ENCODE assay signal across 8 mouse cellular contexts in the genomic region with DNA sequence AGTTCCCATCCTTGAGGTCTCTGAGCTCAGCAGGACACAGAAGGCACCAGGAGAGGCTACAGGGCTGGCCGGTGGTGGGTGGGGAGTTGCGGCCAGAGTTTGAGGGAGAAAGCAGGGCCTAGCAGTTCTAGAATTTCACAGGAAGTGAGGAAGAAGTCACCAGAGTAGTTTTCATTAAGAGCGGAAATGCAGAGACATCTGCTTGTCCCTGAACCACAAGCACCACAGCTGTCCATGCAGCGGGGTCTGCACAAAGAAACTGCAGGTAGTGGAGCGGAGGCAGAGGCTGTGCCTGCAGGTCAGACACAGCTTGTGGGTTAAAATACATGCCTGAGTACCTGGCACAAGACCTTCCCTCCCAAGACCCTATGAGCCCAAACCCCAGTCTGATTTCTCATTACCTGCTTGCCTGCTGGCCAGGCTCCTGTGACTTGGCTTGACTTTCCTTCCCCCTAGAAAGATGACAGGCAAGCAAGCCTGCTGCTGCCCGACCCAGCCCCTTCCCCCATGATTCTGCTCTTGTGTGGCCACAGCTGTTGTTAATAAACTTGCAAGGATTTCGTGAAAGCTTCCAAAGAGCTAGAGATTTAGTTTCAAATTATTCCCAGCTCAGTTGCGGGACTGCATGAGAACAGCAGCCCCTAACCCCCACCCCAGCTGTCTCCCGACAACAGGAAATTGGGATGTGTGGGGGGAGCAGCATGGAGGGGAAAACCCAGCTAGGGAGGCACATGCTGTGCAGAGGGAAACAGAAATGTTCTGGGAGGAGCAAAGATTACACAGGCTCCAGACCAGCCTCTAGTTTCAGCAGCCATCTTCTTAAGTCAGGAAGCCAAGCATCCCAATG. TPM values are rescaled to one million over a fixed set of nuclear protein-coding genes. Genes with fewer than 3 reads are reported as not detected.
DNase-seq lines count a peak whose midpoint lies in the region; ATAC-seq and TF ChIP-seq lines count a peak whose summit lies in the region.

No protein-coding gene starts in this region.

- TF ChIP-seq RAD21 in CH12.LX (IDR thresholded peaks at IDR 0.05; ENCODE audit: low read depth, low read length) = no peak

- dilution Hi-C loops in CH12.LX (cut with MboI; ENCODE audit: extremely low pct_ligation_motif_present, extremely low pct_unique_long_range_greater_than_20kb, low sequenced_read_pairs) = no loop called here

- no peak for TF ChIP-seq CTCF in CH12.LX (conservative IDR thresholded peaks at IDR 0.05 in 1 of 2, IDR thresholded peaks at IDR 0.05 in 1 of 2; ENCODE audit: low read depth in 2 of 2, low read length in 2 of 2)
- TF ChIP-seq CTCF in brain, embryonic 14.5 days (IDR thresholded peaks at IDR 0.05; ENCODE audit: borderline replicate concordance, extremely low read depth, insufficient read depth, insufficient read length) = no peak

- no peak for TF ChIP-seq POLR2A in CH12.LX (IDR thresholded peaks at IDR 0.05; ENCODE audit: low read depth, low read length)
- no peak for TF ChIP-seq POLR2A in brain, embryonic 14.5 days (IDR thresholded peaks at IDR 0.05; ENCODE audit: borderline replicate concordance, extremely low read depth, insufficient read depth, insufficient read length, poor library complexity, severe bottlenecking)

- intact Hi-C loops in left cerebral cortex, postnatal 14 days (cut with DNase I) = no loop called here

- DNase-seq in CH12.LX (ENCODE audit: extremely low read depth) = peak; percentile 37
- DNase-seq in brain, embryonic 14.5 days (ENCODE audit: low read depth) = peak; percentile 61
- peak; percentile 31 for DNase-seq in heart, adult 8-10 months (ENCODE audit: low spot score)
- no peak for DNase-seq in urinary bladder, adult 18-20 months (ENCODE audit: low spot score in 2 of 2)
- no peak for DNase-seq in left cerebral cortex, postnatal 14 days (ENCODE audit: low spot score in 2 of 2)

- no peaks in the 10 kb centered on the region for H3K79me2 ChIP-seq in CH12.LX (replicated peaks; ENCODE audit: control insufficient read depth, extremely low read depth, insufficient read depth, poor library complexity, severe bottlenecking)

- H3K27ac ChIP-seq in CH12.LX (ENCODE audit: insufficient read depth, low read depth) = peak overlapping the region; percentile 58
- peak overlapping the region; percentile 98 for H3K27ac ChIP-seq in kidney, embryonic 16.5 days (ENCODE audit: low read length)
- peak overlapping the region; percentile 43 for H3K27ac ChIP-seq in liver, embryonic 16.5 days (ENCODE audit: low read length)
- peak overlapping the region; percentile 98 for H3K27ac ChIP-seq in stomach, embryonic 16.5 days (ENCODE audit: low read length)

- TF ChIP-seq EP300 in CH12.LX (IDR thresholded peaks at IDR 0.05; ENCODE audit: low read length) = peak; percentile 34; the same call in 1 of the 2 replicates

- H3K4me2 ChIP-seq in CH12.LX (ENCODE audit: insufficient read depth, low read depth, poor library complexity, severe bottlenecking) = 0 out of 2 replicates have a peak overlapping the region, but pooled peaks have one; percentile 14
- peak overlapping the region; percentile 28 for H3K4me2 ChIP-seq in kidney, embryonic 16.5 days (replicated peaks; ENCODE audit: low read depth, low read length)
- no peak overlapping the region for H3K4me2 ChIP-seq in liver, embryonic 16.5 days (ENCODE audit: low read depth, low read length)
- peak overlapping the region; percentile 38 for H3K4me2 ChIP-seq in stomach, embryonic 16.5 days (ENCODE audit: low read depth, low read length)

- WGBS in kidney, embryonic 16.5 days = 25% methylated on average over 9 of the region's 9 CpGs
- 55% methylated on average over 9 of the region's 9 CpGs for WGBS in liver, embryonic 16.5 days (ENCODE audit: insufficient replicate concordance)
- 32% methylated on average over 9 of the region's 9 CpGs for WGBS in stomach, embryonic 16.5 days

- in situ Hi-C loops in CH12.LX (cut with MboI; ENCODE audit: low pct_ligation_motif_present, low pct_unique_long_range_greater_than_20kb, low sequenced_read_pairs) = no loop called here

- H3K9ac ChIP-seq in CH12.LX (ENCODE audit: insufficient read depth, low read depth) = no peak overlapping the region
- peak overlapping the region; percentile 44 for H3K9ac ChIP-seq in kidney, embryonic 16.5 days (replicated peaks; ENCODE audit: low read length)
- H3K9ac ChIP-seq in liver, embryonic 16.5 days (ENCODE audit: low read depth, low read length) = no peak overlapping the region
- peak overlapping the region; percentile 55 for H3K9ac ChIP-seq in stomach, embryonic 16.5 days (ENCODE audit: low read length)

- H3K4me3 ChIP-seq in CH12.LX (replicated peaks in 1 of 3; ENCODE audit: low read depth in 2 of 3, low read length in 2 of 3, poor library complexity in 1 of 3) = peak overlapping the region in 1 of 3 experiments; percentile 8
- no peak overlapping the region for H3K4me3 ChIP-seq in kidney, embryonic 16.5 days (ENCODE audit: low read length)
- H3K4me3 ChIP-seq in liver, embryonic 16.5 days (ENCODE audit: low read depth, low read length) = no peak overlapping the region
- no peak overlapping the region for H3K4me3 ChIP-seq in stomach, embryonic 16.5 days (replicated peaks; ENCODE audit: low read length)

- peak; percentile 87 for ATAC-seq in kidney, embryonic 16.5 days (ENCODE audit: low FRiP score, low TSS enrichment)
- ATAC-seq in liver, embryonic 16.5 days (ENCODE audit: low read depth) = peak; percentile 30; the same call in 1 of the 2 replicates
- ATAC-seq in stomach, embryonic 16.5 days (ENCODE audit: insufficient read depth, low FRiP score) = peak; percentile 89

- H3K9me3 ChIP-seq in CH12.LX (replicated peaks; ENCODE audit: low read length) = no peaks in the 10 kb centered on the region
- H3K9me3 ChIP-seq in kidney, embryonic 16.5 days (ENCODE audit: low read length) = no peaks in the 10 kb centered on the region
- no peaks in the 10 kb centered on the region for H3K9me3 ChIP-seq in liver, embryonic 16.5 days (replicated peaks; ENCODE audit: control insufficient read depth, low read length)
- H3K9me3 ChIP-seq in stomach, embryonic 16.5 days (replicated peaks; ENCODE audit: control insufficient read depth, low read length) = no peaks in the 10 kb centered on the region

- no peaks in the 10 kb centered on the region for H3K27me3 ChIP-seq in CH12.LX (replicated peaks)
- H3K27me3 ChIP-seq in kidney, embryonic 16.5 days (ENCODE audit: insufficient read depth, low read length) = no peaks in the 10 kb centered on the region
- H3K27me3 ChIP-seq in liver, embryonic 16.5 days (ENCODE audit: control insufficient read depth, insufficient read depth, low read depth, low read length) = no peaks in the 10 kb centered on the region
- no peaks in the 10 kb centered on the region for H3K27me3 ChIP-seq in stomach, embryonic 16.5 days (ENCODE audit: control insufficient read depth, insufficient read depth, low read length)

- peaks cover 15 to 39% of the 10 kb centered on the region in 2 experiments for H3K4me1 ChIP-seq in CH12.LX (ENCODE audit: control insufficient read depth in 1 of 2, insufficient read depth in 2 of 2)
- H3K4me1 ChIP-seq in kidney, embryonic 16.5 days (ENCODE audit: insufficient read depth, low read length) = peaks cover 37% of the 10 kb centered on the region
- H3K4me1 ChIP-seq in liver, embryonic 16.5 days (ENCODE audit: control insufficient read depth, low read depth, low read length) = peaks cover 6% of the 10 kb centered on the region
- H3K4me1 ChIP-seq in stomach, embryonic 16.5 days (ENCODE audit: control insufficient read depth, insufficient read depth, low read length) = peaks cover 27% of the 10 kb centered on the region

- peaks cover 11 to 56% of the 10 kb centered on the region in 2 experiments for H3K36me3 ChIP-seq in CH12.LX (replicated peaks in 1 of 2; ENCODE audit: control insufficient read depth in 1 of 2, insufficient read depth in 1 of 2, low read length in 1 of 2)
- H3K36me3 ChIP-seq in kidney, embryonic 16.5 days (ENCODE audit: insufficient read depth, low read length) = peaks cover 5% of the 10 kb centered on the region
- no peaks in the 10 kb centered on the region for H3K36me3 ChIP-seq in liver, embryonic 16.5 days (ENCODE audit: control insufficient read depth, insufficient read depth)
- no peaks in the 10 kb centered on the region for H3K36me3 ChIP-seq in stomach, embryonic 16.5 days (ENCODE audit: control insufficient read depth, insufficient read depth, low read length)

TF ChIP-seq in CH12.LX, 34 proteins besides CTCF, POLR2A, EP300 and RAD21 (continues in another document):
- no peak for TF ChIP-seq POLR2AphosphoS2 (IDR thresholded peaks at IDR 0.05; ENCODE audit: low read depth, low read length)
- no peak for TF ChIP-seq ZKSCAN1 (IDR thresholded peaks at IDR 0.05; ENCODE audit: borderline replicate concordance, low read depth, low read length)
- no peak for TF ChIP-seq JUN (IDR thresholded peaks at IDR 0.05; ENCODE audit: insufficient read depth, low read depth, low read length)
- TF ChIP-seq RCOR1 (conservative IDR thresholded peaks at IDR 0.05; ENCODE audit: low read depth, low read length) = no peak
- no peak for TF ChIP-seq MAFK (IDR thresholded peaks at IDR 0.05; ENCODE audit: insufficient replicate concordance, low read length)
- no peak for TF ChIP-seq ZNF384 (IDR thresholded peaks at IDR 0.05; ENCODE audit: low read depth, low read length)
- TF ChIP-seq MYC (IDR thresholded peaks at IDR 0.05; ENCODE audit: low read depth, low read length) = 0 out of 2 replicates have a peak, but pooled peaks have one; percentile 34
- TF ChIP-seq CHD2 (IDR thresholded peaks at IDR 0.05; ENCODE audit: low read length) = peak; percentile 39; the same call in 1 of the 2 replicates
- TF ChIP-seq TCF12 (IDR thresholded peaks at IDR 0.05; ENCODE audit: low read depth, low read length) = peak; percentile 7; the same call in 1 of the 2 replicates
- no peak for TF ChIP-seq USF2 (conservative IDR thresholded peaks at IDR 0.05; ENCODE audit: low read depth, low read length)
- no peak for TF ChIP-seq CHD1 (IDR thresholded peaks at IDR 0.05; ENCODE audit: low read depth, low read length)
- TF ChIP-seq SMC3 (IDR thresholded peaks at IDR 0.05; ENCODE audit: low read depth, low read length) = no peak
- TF ChIP-seq ZMIZ1 (IDR thresholded peaks at IDR 0.05; ENCODE audit: low read depth, low read length) = no peak
- no peak for TF ChIP-seq E2F4 (IDR thresholded peaks at IDR 0.05; ENCODE audit: insufficient replicate concordance, low read depth, low read length)

RNA-seq across cellular contexts. Expression of gene Fscn1, which starts 40.7 kb away (rescaled TPM):
- total RNA-seq in CH12.LX (2012; rRNA removed) = 51.7 and 65.3 TPM in 2 replicates
- 18.2 and 19.7 TPM in 2 replicates for total RNA-seq in CH12.LX (2014; rRNA removed)
- 70.4 and 75.7 TPM in 2 replicates for polyA plus RNA-seq in CH12.LX (2012; ENCODE audit: insufficient read length, low read depth)
- 634 and 658 TPM in 2 replicates for polyA plus RNA-seq in brain, embryonic 14.5 days (2012; rRNA removed)
- 10 to 100 TPM in 3 of 4 experiments, 1 to 10 TPM in 1; 9.9 to 28.6 (median 23.6) TPM for total RNA-seq in heart, adult 8-10 months (2022)
- 302 and 349 TPM in 2 replicates for polyA plus RNA-seq in kidney, embryonic 16.5 days (2015; fragmentation: Nextera tagmentation; extraction: Ambion mirVana)
- 19.6 and 20.4 TPM in 2 replicates for polyA plus RNA-seq in liver, embryonic 16.5 days (2015; fragmentation: Nextera tagmentation; extraction: Ambion mirVana)
- polyA plus RNA-seq in stomach, embryonic 16.5 days (2015; fragmentation: Nextera tagmentation; extraction: Ambion mirVana) = 161 and 176 TPM in 2 replicates
- 100 to 1,000 TPM; 408 to 429 TPM for total RNA-seq in left cerebral cortex, postnatal 14 days (2021)

Comparison
In these comparisons a context has a peak if more than half of its experiments do, and no peak if none do; other contexts are left out.
1. DNase-seq: peak in CH12.LX (single experiment), brain, embryonic 14.5 days (single experiment) and heart, adult 8-10 months (single experiment); none in urinary bladder, adult 18-20 months (0 of 2) and left cerebral cortex, postnatal 14 days (0 of 2).
2. H3K27ac ChIP-seq: peak in every context shown above with its lines; median percentile 98 in kidney, embryonic 16.5 days; 98 in stomach, embryonic 16.5 days; 58 in CH12.LX; 43 in liver, embryonic 16.5 days.
3. H3K9ac ChIP-seq: peak in kidney, embryonic 16.5 days (single experiment) and stomach, embryonic 16.5 days (single experiment); none in CH12.LX (single experiment) and liver, embryonic 16.5 days (single experiment).
4. ATAC-seq: peak in every context shown above with its lines; median percentile 89 in stomach, embryonic 16.5 days; 87 in kidney, embryonic 16.5 days; 30 in liver, embryonic 16.5 days.